Mouse (Mus musculus) retina, adult 2 months (tissue): ENCODE results near the gene Gapt.

Experiments used
- DNase-seq: peaks from one replicate; pipeline ENCODE4 v3.0.0-alpha.2; 2012; ENCODE audit warnings: low read depth, low spot score

Gapt gene

DNA sequence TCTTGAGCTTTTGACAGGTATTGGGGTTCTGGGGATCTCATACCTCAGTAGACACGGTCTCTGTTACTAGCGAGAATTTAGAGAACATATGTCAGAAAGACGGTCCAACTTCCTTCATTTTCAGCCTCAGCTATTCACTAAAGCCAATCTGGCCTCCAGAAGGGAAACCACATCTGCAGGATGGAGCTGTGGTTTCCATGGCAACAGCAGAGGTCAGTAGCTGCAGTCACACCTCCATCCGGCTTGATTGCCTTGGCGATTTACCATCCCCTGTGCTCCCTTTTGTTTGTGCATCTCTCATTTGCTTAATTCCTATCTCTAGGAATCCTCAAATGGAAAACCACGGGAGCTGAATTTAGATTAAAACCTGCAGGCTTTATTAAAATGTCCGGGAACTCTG is 10.3 kb downstream of the Gapt start:
- DNase-seq, result peak; percentile 15

DNA sequence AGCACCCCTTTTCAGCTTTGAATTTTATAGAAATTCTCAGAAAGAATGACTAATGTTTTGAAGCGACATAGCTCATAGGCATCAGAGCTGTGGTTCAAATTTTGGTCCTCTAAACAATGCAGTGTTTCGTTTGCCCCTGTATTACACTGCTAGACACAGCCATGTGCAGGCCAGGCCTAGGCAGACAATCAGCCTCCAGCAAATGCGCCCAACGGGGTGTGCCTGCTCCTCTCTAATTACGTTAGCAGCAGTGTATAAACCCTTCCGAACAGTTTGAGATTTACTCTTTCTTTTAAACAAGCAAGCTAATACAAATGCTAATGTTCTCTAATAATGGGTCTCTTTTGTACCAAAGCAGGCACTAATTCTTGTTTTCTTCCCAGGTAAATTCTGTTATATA is 14.4 kb downstream of the Gapt start:
- no peak for DNase-seq

DNA sequence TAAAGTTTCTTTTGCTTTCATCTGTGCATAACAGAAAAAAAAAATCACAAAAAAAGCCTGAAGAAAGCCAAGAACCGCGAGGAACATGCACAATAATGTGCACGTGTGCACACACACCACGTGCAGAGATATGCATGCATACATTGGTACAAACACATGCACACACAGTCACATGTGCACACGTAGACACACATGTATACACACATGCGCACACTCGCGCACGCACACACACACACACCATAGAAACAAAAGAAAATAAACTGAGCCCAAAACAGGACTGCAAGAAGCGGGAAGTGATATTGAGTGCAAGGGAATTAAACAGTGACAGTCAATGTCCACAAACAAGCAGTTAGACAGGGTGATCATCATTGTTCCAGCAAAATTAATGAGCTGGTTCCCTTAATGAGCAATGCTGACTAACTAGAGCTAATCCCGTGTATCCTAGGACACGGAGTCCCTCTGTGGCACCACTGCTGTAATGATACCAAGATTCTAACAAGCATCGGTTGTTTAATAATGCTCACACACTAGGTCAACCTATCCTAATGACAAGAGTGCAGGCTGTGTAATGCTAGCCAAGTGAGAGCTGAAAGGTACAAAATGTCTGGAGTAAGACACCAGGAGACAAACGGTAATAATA is 23.9 kb downstream of the Gapt start:
- no peak for DNase-seq

DNA sequence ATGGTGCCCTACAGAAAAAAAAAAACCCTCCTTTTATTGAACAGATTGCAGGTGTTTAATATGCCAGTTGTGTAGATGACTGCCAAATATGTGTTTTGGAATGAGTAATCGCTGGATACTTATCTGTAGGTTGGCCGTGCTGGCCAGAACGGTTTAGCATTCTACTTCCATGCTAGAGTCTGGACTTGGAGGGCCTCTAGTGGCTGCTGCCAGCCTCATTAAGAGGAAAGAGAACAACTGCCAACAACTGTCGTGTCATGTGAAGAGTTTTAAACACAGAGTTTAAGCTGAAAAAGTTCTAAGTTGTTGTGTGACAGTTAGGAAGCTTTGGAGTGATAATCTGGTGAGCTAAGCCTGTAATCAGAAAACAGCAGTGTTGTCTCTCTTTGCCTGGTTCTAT is 38.3 kb downstream of the Gapt start:
- DNase-seq, result peak; percentile 11

DNA sequence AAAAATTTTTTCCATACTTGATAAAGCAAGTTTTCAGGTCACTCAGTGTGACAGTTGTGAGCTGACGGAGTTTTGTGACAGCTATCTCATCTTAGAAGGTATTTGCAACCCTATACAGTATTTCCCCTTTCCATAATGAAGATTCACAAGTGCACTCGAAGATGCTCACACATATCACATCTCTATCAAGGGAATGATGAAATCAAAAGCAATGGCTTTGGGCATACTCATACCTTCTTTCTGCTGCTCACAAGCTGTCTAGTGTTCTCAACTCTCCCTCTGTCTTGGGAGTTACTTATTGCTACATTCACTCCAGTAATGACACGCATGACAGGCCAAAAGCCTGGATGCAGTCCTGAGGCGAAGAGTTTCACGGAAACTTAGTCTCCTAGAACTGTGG is 49.8 kb downstream of the Gapt start:
- no peak for DNase-seq
